Mouse (Mus musculus) lung, embryonic 14.5 days (tissue): ENCODE data around the gene Lgals3. TPM values are rescaled to one million over a fixed set of nuclear protein-coding genes. Genes with fewer than 3 reads are reported as not detected.
A peak's percentile ranks its signal among the peaks of the same experiment; 100 is the strongest.
"Not testable (repeated sequence)": the region's sequence is repeated elsewhere in the genome, so short reads cannot be mapped to it uniquely, and the experiment has no call there.

Experiments used
- ATAC-seq: fragments of 200-750 bp; cut with Nextera tagmentation; 2 replicates; pipeline ENCODE4 v1.8.0; 2017; ENCODE audit warnings: mild to moderate bottlenecking, moderate TSS enrichment, moderate library complexity; ENCODE audit not compliant: insufficient read depth
- DNase-seq: peaks from one replicate; pipeline ENCODE4 v3.0.0-alpha.2; 2015
- H3K27ac ChIP-seq: fragments of 300-500 bp; sonication (generic); 2 replicates; pipeline ENCODE4 v1.5.1; 2014; ENCODE audit warnings: low read depth, mild to moderate bottlenecking, moderate library complexity
- H3K27me3 ChIP-seq: fragments of 300-500 bp; sonication (generic); 2 replicates; pipeline ENCODE4 v1.6.1; 2014; ENCODE audit warnings: low read length, control low read depth; ENCODE audit not compliant: insufficient read depth
- H3K36me3 ChIP-seq: fragments of 300-500 bp; sonication (generic); 2 replicates; pipeline ENCODE4 v1.6.1; 2014; ENCODE audit warnings: control low read depth; ENCODE audit not compliant: insufficient read depth
- H3K4me1 ChIP-seq: fragments of 300-500 bp; sonication (generic); 2 replicates; pipeline ENCODE4 v1.6.1; 2014; ENCODE audit warnings: antibody characterized with exemption, control low read depth; ENCODE audit not compliant: insufficient read depth
- H3K4me2 ChIP-seq: fragments of 300-500 bp; sonication (generic); 2 replicates; pipeline ENCODE4 v1.6.1; 2014; ENCODE audit warnings: mild to moderate bottlenecking
- H3K4me3 ChIP-seq: fragments of 300-500 bp; sonication (generic); 2 replicates; pipeline ENCODE4 v1.5.1; 2014; ENCODE audit warnings: low read depth, low read length
- H3K9ac ChIP-seq: fragments of 300-500 bp; sonication (generic); 2 replicates; pipeline ENCODE4 v1.6.1; 2014
- H3K9me3 ChIP-seq: fragments of 300-500 bp; sonication (generic); 2 replicates; pipeline ENCODE4 v1.6.1; 2016; ENCODE audit warnings: low read depth, low read length, control low read depth
- CTCF ChIP-seq: IDR thresholded peaks from 2 replicates; pipeline ENCODE4 v1.5.1; 2016; ENCODE audit warnings: antibody characterized with exemption, low read depth
- WGBS: fragments of 180-500 bp; shearing (Covaris S2); extraction: QIAGEN DNeasy Blood & Tissue Kit; methylation state at CpG from one replicate; pipeline ENCODE4 v1.1.7; 2014; 5-methylcytosine and 5-hydroxymethylcytosine counted together
- polyA plus RNA-seq: library from polyadenylated mRNA; unstranded; fragments of >200 nt; fragmentation: Nextera tagmentation; extraction: Ambion mirVana; gene quantifications from 2 replicates; pipeline ENCODE4 v1.2.1, GENCODE M21; 2014

Gene Lgals3
- polyA plus RNA-seq = 8.1 and 13.6 TPM in 2 replicates

GRCm38 (mm10) chr14:47367461-47367860, at the start of gene Lgals3:
Lgals3 (plus strand) TSS chr14:47367751.
- Histone ChIP-seq H3K27me3 (0 out of 2 replicates have a peak, but pooled peaks cover under 1% of the 10 kb centered on the region), H3K27ac (peak within 1 kb of the TSS; percentile 48), H3K4me2 (peak within 1 kb of the TSS; percentile 43), H3K36me3 (no peaks in the 10 kb centered on the region), H3K9ac (no peak within 1 kb of the TSS), H3K4me1 (peaks cover 8% of the 10 kb centered on the region; the same call in 1 of the 2 replicates), H3K9me3 (no peaks in the 10 kb centered on the region), H3K4me3 (0 out of 2 replicates have a peak within 1 kb of the TSS, but pooled peaks have one; percentile 9)
- no peak for TF ChIP-seq CTCF
- 31% methylated on average over 9 of the region's 9 CpGs for WGBS
- ATAC-seq (peak; percentile 85), DNase-seq (peak; percentile 78)

GRCm38 (mm10) chr14:47319362-47319761, 48.2 kb upstream of the Lgals3 start:
- no peaks in the 10 kb centered on the region for H3K27me3 ChIP-seq
- ATAC-seq (no peak), DNase-seq (no peak)
- H3K4me2 ChIP-seq = no peak overlapping the region
- H3K36me3 ChIP-seq = peaks cover 65% of the 10 kb centered on the region
- no peaks in the 10 kb centered on the region for H3K4me1 ChIP-seq
- H3K9ac ChIP-seq = no peak overlapping the region
- TF ChIP-seq CTCF = no peak
- H3K9me3 ChIP-seq = no peaks in the 10 kb centered on the region
- WGBS = 90% methylated on average over 5 of the region's 5 CpGs
- no peak overlapping the region for H3K27ac ChIP-seq
- no peak overlapping the region for H3K4me3 ChIP-seq

- not testable (repeated sequence) for H3K27ac ChIP-seq, ATAC-seq, H3K4me3 ChIP-seq, DNase-seq, H3K4me1 ChIP-seq, H3K27me3 ChIP-seq, H3K9me3 ChIP-seq, H3K9ac ChIP-seq, H3K4me2 ChIP-seq
- 92% methylated on average over 6 of the region's 8 CpGs for WGBS
- peaks cover 46% of the 10 kb centered on the region for H3K36me3 ChIP-seq
Observed at GRCm38 (mm10) chr14:47321581-47321980, 46.0 kb upstream of the Lgals3 start.

- no peak for ATAC-seq
- no peak overlapping the region for H3K4me3 ChIP-seq
- H3K27ac ChIP-seq = no peak overlapping the region
- H3K27me3 ChIP-seq = no peaks in the 10 kb centered on the region
- H3K9ac ChIP-seq = no peak overlapping the region
- no peaks in the 10 kb centered on the region for H3K4me1 ChIP-seq
- H3K36me3 ChIP-seq = peaks cover 13% of the 10 kb centered on the region; the same call in 1 of the 2 replicates
- H3K4me2 ChIP-seq = no peak overlapping the region
- H3K9me3 ChIP-seq = no peaks in the 10 kb centered on the region
- TF ChIP-seq CTCF = no peak
- WGBS = 73% methylated on average over 9 of the region's 9 CpGs
- DNase-seq = no peak
Observed at GRCm38 (mm10) chr14:47325965-47326761, 41.4 kb upstream of the Lgals3 start.

- no peak overlapping the region for H3K27ac ChIP-seq
- no peak for TF ChIP-seq CTCF
- 89% methylated on average over 5 of the region's 5 CpGs for WGBS
- no peak overlapping the region for H3K4me2 ChIP-seq
- H3K9ac ChIP-seq = no peak overlapping the region
- H3K27me3 ChIP-seq = no peaks in the 10 kb centered on the region
- ATAC-seq (no peak), DNase-seq (no peak)
- H3K4me3 ChIP-seq = no peak overlapping the region
- 0 out of 2 replicates have a peak, but pooled peaks cover 10% of the 10 kb centered on the region for H3K36me3 ChIP-seq
- H3K9me3 ChIP-seq = no peaks in the 10 kb centered on the region
- no peaks in the 10 kb centered on the region for H3K4me1 ChIP-seq
Observed at GRCm38 (mm10) chr14:47327347-47327746, 40.2 kb upstream of the Lgals3 start.

- WGBS = 58% methylated on average over 5 of the region's 5 CpGs
- Histone ChIP-seq H3K9ac (no peak overlapping the region), H3K9me3 (no peaks in the 10 kb centered on the region), H3K4me2 (no peak overlapping the region), H3K4me1 (no peaks in the 10 kb centered on the region), H3K27ac (no peak overlapping the region), H3K4me3 (no peak overlapping the region), H3K36me3 (no peaks in the 10 kb centered on the region), H3K27me3 (no peaks in the 10 kb centered on the region)
- ATAC-seq = no peak
- no peak for TF ChIP-seq CTCF
- no peak for DNase-seq
Observed at GRCm38 (mm10) chr14:47331920-47332319, 35.6 kb upstream of the Lgals3 start.

- Histone ChIP-seq H3K27me3 (no peaks in the 10 kb centered on the region), H3K4me1 (no peaks in the 10 kb centered on the region), H3K4me3 (no peak overlapping the region), H3K27ac (no peak overlapping the region), H3K4me2 (no peak overlapping the region), H3K36me3 (no peaks in the 10 kb centered on the region), H3K9me3 (no peaks in the 10 kb centered on the region), H3K9ac (no peak overlapping the region)
- DNase-seq (peak; percentile 80), ATAC-seq (no peak)
- peak; percentile 84 for TF ChIP-seq CTCF
- WGBS = 76% methylated on average over 4 of the region's 4 CpGs
Observed at GRCm38 (mm10) chr14:47334819-47335218, 32.7 kb upstream of the Lgals3 start.
